Mouse (Mus musculus): ENCODE measurements around the gene Gm20815. TPM values are rescaled to one million over a fixed set of nuclear protein-coding genes. Genes with fewer than 3 reads are reported as not detected.
"Not testable (repeated sequence)": the region's sequence is repeated elsewhere in the genome, so short reads cannot be mapped to it uniquely, and the experiment has no call there.

Gene Gm20815
- total RNA-seq (2021) = not detected
- long read RNA-seq, experiment 1 = 0 reads
- long read RNA-seq, experiment 2 = 0 reads

- DNase-seq = not testable (repeated sequence)
Measured at GRCm38 (mm10) chrY:8835069-8835468, at the start of gene Gm20815. Gene Gm20815, minus strand, starts transcription at chrY:8835169.

Measured in adrenal gland, postnatal 10 days (tissue).